Mouse (Mus musculus): ENCODE measurements around the gene Dnajc12.
"Not testable (repeated sequence)": the region's sequence is repeated elsewhere in the genome, so short reads cannot be mapped to it uniquely, and the experiment has no call there.

The Dnajc12 gene

DNA sequence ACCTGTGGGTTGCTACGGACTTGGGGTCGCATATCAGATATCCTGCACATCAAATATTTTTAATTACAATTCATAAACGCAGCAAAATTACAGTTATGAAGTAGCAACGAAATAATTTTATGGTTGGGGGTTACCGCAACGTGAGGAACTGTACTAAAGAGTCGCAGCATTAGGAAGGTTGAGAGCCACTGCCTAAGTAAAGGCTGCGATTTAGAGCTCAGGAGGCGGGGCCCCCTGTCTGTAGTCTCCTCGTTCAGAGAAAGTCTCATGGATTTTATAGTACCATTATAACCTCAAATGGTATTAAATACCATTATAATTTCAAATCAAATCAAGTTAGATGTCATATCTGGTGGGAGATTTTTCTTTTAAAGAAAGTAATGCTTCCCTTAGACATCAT is 4.7 kb downstream of the Dnajc12 start:
- DNase-seq: peak in 1 of 2 experiments; percentile 36

DNA sequence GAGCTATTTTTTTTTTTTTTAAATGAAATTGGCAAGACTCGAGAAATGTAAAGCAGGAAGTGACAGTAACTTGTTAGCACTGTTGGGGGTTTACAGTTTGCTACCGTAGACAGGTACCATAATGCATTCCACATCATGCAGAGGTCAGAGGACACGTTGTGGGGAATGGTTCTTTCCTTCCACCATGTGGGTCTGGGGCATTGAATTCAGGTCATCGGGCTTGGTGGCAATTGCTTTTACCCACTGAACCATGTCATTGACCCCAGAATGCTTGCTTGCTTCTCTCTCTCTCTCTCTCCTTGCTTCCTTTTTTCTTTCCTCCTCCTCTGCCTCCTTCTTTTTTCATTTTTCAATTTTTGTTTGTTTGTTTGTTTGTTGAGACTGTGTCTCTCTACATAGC is 6.7 kb downstream of the Dnajc12 start:
- no peak for DNase-seq

DNA sequence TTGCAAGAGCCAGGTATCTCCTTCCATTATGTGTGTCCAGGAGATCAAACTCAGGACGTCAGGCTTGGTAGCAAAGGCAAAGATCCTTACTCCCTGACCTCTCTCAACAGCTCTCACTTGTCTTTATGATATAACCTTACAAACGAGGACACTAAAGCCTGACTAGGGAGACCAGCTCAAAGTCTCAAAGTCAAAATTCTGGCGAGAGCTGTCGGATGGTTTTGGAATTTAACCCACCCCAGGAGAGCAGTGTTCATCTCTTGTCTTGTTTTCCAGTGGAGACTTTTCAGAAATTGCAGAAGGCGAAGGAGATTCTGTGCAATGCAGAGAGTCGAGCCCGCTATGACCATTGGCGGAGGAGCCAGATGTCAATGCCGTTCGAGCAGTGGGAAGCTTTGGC is 14.7 kb downstream of the Dnajc12 start:
- no peak for DNase-seq

DNA sequence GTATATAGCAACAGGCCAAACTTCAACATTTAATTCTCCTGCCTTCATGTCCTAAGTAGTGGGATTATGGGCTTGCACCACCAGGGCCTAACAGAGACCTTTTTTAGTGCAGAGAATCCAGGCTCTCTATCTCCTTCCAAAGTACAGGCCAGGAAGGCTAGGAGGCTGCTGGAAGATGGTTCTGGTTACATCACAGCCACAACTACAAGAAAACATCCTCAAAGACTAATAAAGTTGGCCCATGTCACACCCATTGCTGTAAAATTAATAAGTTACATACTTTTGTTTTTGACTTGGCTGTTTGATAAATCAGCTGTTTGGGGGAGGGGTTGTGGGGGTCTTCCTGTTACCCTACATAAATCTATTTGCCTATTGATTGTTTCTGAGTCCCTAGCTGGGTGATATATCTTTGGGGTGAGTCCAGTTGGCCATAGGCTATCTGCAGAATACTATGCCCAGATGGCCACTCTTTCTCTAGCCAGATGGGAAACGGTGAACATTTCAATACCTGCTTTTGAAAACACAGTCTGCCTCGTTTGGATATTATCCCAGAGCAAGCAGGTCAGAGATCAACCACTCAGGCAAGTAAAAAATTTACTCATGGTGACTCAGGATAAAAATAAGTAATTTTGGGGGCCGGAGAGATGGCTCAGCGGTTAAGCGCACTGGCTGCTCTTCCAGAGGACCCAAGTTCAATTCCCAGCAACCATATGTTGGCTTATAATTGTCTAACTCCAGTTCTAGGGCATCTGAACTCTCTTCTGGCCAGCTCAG is 20.7 kb downstream of the Dnajc12 start:
- peak; percentile 27 to 47 for DNase-seq

DNA sequence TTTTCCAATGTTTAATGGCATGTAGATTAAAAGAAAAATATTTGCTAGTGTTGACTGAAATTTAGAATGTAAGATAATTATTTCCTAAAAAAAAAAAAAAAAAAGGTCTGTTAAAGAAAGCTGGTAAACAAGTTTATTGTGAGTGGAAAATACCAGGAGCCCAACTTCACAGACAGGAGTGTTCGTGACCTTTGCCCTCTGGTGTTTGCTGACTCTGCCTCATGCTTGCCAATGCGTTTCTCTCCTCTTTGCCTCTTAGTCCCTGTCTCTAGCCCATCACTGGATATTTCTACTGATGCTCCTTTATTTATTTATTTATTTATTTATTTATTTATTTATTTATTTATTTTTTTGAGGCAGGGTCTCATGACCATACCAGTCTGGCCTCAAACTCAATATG is 21.4 kb downstream of the Dnajc12 start:
- no peak for DNase-seq

DNA sequence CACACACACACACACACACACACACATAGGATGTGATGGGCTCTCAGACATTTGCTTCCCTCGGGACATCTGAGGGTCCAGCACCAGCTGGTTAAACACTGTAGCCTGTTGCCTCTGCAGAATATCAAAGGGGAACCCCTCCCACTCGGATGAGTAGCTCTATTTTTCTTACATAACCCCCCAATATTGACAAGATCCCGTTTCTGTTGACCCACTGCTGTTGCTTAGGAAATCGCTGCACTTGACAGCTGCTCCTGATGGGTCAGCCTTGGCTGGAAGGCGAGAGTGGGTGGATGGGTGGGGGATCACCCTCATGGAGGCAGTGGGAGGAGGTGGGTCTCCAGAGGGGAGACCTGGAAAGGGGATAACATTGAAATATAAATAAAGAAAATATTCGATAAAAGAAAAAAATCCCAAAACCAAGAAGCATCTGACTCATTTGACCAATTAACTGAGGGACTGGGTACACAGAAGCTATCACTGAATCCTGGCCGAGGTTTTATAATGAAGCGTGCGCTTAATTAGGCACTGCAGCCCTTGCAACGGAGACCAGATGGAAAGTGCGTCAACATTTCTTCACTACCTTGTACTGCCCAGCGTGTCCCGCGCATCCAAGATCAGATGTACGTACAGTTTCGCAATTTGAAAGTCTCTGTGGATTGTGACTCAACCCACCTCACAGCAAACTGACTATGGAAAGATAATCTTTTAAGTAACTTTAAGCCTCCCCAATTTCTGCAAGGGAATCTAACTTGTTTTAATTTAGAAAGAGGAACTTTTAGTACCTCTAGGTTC is 28.1 kb downstream of the Dnajc12 start:
- no peak for DNase-seq

DNA sequence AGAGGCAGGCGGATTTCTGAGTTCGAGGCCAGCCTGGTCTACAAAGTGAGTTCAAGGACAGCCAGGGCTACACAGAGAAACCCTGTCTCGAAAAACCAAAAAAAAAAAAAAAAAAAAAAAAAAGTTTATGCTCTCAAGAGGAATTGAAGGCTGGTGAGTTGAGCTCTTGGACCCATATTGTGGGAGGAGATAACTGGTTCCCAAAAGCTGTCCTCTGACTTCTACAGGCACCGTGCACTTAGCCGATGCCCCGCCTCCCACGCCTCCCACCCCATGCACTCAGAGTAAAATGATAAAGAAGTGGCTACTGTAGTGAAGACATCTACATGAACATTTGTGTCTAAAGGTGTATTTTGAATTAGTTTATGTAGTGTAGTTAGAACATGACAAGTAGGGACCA is 29.4 kb downstream of the Dnajc12 start:
- not testable (repeated sequence) for DNase-seq

DNA sequence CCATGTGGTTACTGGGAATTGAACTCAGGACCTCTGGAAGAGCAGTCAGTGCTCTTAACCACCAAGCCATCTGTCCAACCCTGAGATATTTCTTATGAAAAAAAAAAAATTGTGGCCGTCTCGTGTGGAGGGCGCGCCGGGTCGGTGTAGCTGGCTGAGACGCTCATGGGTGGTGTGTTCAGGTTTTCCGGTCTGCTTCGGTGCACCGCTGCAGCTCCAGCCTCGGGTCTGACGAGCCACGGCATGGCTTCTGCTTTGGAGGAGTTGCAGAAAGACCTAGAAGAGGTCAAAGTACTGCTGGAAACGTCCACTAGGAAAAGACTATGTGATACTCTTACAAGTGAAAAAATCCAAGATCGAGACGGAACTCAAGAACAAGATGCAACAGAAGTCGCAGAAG is 30.5 kb downstream of the Dnajc12 start:
- no peak for DNase-seq

DNA sequence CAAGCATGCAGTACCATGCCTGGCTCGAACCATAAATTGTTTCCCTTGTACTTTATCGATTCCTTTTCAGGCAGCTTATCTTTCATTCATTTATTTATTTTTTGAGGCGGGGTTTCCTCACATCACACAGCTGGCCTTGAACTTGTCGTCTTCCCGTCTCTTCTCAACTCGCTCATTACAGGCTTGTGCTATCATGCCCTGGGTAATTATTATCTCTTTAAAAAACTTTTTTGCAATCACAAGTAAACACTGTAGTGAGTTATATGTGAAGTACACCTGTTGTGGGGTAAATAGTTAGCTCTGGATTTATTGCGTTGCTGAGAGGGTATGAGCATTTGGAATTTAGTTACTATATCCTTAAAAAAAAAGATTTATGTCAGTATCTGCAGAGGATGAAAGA is 33.0 kb downstream of the Dnajc12 start:
- DNase-seq: no peak

DNA sequence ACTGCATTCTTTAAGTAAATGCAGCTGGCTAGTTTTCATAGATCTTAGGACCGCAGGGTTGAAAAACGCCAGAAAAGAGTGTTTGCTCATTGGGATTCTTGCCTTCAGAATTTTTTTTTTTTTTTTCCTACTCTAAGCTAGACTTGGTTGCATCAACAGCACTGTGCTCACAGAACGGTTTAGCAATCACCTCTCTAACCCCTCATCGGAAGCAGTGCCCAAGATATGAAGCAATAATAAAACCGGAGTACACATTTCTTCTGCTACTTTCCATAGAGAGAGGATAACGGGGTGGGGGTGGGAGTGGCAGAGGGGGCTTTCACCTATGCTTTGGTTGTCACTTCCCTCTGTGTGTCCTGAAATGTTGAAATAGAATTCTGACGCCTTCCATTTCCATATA is 33.6 kb downstream of the Dnajc12 start:
- no peak for DNase-seq

DNA sequence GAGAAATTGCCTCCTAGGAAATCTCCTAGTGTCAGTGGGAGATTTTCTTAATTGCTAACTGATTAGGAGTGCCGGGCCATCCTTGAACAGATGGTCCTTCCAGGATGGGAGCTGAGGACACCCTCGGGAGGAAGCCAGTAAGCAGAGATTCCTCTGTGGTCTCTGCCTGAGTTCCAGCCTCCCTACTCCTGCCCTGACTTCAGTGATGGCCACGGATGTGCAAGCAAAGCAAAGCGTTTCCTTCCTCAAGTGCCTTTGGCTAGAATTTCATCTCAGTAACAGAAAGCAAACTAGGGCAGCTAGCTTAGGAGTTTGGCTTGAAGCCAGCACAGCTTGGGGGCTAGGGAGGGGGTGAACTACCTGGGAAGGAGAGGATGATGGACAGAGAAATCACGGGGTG is 34.8 kb downstream of the Dnajc12 start:
- no peak for DNase-seq

DNA sequence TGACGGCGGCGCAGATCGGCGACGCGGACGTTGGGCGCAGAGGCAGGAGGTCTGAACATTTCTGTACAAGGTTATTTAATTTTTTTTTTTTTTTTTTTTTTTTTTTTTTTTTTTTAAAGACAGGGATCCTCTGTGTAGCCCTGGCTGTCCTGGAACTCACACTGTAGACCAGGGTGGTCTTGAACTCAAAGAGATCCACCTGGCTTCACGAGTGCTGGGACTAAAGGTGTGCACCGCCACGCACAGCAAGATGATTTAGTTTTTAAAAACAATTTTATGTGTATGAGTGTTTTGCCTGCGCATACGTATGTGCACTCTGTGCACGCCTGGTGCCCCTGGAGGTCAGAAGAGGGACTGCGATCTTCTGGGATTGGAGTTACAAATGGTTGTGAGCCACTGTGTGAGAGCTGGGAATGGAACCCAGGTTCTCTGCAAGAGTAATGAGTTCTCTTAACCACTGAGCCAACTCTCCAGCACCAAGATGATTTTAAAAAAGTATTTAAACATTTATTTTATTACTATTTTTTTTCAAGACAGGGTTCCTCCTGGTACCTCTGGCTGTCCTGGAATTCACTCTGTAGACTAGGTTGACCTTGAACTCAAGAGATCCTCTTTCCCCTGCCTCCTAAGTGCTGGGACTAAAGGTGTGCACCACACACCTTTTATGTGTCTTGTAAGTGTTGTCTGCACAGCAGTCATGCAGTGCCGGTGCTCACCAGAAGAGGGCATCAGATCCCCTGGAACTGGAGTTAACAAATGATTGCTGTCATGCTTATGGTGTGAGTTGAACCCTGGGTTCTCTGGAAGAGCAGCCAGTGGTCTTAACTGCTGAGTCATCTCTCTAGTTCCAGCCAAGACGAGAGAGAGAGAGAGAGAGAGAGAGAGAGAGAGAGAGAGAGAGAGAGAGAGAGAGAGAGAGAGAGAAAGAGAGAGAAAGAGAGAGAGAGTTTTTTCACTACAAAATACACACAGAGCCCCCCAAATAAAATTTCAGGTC is 39.8 kb downstream of the Dnajc12 start, which contains the start of gene Gm7075:
Gene Gm7075 (minus strand): TSS at position 51 of the 997 bp plus-strand sequence.
- DNase-seq: peak; percentile 30 to 55

DNA sequence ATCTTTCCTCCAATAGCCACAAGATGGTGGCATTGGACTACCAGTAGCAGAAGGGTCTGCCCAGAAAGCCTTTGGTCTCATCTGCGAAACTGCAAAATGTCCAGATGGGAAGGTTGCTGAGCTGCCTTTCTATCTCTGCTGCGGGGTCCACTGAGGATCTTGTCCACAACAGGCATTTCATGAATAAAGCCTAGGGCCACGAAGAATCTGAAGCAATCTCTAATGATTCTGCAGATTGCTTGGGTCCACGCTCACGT is 40.4 kb downstream of the Dnajc12 start:
- DNase-seq: no peak

DNA sequence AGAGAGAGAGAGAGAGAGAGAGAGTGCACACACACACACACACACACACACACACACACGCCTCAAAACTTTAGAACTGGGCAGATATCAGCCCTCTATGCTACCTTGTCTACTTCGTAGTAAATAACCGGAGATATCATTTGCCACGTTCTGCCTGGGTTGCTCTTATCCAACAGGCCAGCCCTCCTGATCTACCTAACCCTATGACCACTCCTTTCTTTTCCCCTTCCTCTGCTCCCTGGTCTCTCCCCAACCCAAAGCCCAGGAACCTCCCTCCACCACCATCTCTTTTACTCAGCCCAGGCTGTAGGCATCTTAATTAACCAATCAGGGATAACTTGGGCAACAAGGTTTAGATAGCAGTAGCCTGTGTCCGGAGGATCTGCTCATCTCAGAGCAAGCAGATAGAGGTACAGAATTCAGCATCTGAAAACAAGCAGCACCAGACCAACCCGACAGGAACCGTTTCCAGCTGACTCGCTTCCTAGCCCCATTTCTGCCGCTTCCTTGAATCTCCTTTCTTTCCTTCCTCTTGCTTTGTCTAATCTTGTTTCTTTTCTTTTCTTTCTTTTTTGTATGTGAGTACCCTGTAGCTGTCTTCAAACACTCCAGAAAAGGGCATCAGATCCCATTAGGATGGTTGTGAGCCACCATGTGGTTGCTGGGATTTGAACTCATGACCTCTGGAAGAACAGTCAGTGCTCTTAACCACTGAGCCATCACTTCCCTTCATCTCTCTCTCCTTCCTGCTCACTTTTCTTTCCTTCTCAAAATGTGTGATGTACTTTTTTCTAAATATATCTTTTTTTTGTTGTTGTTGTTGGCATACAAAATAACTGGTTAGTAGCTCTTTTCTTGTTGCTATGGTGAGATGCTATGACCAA is 41.6 kb downstream of the Dnajc12 start:
- DNase-seq: no peak

DNA sequence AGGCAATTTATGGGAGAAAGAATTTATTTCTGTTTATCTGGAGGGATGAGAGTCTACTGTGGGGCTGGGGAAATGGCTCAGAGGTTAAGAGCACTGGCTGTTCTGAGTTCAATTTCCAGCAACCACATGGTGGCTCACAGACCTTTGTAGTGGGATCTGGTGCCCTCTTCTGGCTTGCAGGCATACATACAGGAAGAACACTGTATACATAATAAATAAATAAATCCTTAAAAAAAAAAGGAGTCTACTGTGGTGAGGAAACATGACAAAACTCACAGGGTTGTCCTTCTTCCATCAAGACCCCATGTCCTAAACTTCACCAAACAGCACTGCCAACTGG is 42.2 kb downstream of the Dnajc12 start:
- DNase-seq: peak; percentile 34 to 61

DNA sequence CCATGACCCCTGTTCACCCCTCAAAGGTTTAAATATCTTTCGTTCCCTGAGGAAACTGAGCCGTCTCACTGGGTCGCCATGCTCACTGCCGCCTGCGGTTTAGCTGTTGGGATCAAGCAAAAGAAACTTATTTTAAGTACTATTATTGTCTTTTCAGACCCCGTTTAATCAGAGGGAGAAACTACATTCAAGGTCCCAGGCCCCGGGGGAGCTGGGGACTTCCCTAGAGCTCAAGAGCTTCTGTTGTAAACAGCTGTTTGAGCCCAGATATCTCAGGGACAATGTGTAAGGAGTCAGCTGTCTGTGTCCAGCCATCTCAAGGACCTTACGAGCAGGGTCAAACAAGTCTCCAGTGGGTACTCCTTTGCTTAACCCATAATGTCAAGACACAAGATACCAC is 44.9 kb downstream of the Dnajc12 start:
- no peak for DNase-seq

DNA sequence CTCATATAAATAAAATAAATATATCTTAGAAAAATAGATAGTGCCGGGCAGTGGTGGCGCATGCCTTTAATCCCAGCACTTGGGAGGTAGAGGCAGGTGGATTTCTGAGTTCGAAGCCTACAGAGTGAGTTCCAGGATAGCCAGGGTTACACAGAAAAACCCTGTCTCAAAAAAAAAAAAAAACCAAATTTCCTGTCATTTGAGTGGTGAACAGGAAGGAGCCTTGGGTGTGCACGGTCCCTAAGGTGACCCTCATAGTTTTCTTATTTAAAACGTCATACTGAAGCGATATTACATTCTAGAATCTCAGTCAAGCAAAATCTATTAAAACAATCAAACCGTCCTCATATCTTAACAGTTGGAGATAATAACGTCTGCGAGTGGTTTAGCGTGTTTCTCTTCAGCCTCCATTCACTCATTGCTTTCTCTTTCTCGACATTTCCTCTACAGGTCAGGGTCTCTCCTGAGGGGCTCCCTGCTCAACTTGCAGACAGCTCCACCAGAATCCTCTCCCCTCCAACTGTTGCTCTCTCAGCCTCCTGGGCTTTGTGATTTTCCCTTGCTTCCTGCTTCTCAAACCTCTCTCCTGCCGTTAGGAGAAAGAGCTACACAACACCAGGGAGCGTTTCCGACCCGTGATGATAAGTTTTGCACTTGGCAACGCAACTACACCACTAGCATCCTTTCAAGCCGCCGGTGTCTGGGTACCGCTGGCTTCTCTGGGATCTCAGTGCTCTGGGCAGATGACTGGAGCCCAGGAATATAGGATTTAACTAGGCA is 46.2 kb downstream of the Dnajc12 start:
- DNase-seq: peak; percentile 39 to 49

DNA sequence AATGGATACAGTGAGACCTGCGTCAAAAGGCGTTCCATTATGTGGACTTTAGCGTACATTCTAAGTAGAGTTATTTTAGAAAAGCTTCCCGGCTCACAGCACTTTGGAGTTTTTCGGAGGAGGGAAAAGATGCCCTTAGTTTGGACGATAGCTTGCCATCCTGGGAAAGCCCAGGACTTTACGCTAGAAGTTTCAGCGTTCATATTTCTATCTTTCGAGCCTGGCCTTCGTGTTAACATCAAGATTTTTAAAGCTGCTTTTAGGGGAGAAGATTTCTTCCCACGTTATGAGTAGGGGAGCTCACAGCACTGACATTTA is 46.7 kb downstream of the Dnajc12 start:
- no peak for DNase-seq

DNA sequence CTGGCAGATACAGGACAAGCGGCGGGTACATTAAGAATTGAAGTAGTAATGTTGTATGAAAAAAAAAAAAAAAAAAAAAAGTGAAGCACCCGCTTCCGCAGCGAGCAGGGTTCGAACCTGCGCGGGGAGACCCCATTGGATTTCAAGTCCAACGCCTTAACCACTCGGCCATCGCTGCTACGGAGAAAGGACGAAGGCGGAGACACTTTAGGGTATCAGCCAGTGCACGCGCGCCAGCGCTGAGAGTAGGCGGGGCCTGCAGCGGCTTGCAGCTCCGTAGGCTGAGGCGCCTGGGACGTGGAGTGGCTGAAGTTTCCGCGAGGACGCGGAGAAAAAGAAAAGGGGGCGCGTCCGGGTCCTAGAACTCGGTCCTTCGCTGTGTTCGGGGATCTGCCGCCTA is 47.1 kb downstream of the Dnajc12 start:
- DNase-seq: peak; percentile 98 to 100

DNA sequence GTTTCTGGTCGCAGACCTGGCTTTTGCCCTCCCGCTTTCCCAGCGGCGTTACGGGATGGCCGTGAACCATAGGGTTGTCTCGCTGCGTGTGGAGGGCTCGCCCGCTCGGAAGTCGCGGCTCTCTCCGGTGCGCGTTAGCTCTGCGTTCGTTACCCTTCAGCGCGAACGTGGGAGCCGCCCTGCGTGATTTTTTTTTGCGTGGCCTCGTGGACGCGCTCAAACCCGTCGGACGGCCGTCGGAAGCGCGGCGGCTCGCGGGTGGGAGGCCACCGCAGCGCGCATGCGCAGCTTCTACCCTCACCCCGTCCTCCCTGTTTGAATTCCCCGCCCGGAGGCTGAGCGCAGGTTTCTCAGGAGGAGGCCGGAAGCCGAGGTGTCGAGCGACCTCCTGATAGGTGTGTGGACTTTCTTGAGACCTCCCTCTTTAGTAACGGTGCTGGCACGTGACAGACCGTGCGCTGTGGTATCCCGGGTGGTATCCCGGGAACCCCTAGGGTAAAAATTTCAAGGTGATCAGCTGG is 47.6 kb downstream of the Dnajc12 start, which contains the start of gene Ctnna3:
Gene Ctnna3 (plus strand): TSS at position 314 of the 521 bp plus-strand sequence.
- DNase-seq: peak; percentile 90 to 92

DNA sequence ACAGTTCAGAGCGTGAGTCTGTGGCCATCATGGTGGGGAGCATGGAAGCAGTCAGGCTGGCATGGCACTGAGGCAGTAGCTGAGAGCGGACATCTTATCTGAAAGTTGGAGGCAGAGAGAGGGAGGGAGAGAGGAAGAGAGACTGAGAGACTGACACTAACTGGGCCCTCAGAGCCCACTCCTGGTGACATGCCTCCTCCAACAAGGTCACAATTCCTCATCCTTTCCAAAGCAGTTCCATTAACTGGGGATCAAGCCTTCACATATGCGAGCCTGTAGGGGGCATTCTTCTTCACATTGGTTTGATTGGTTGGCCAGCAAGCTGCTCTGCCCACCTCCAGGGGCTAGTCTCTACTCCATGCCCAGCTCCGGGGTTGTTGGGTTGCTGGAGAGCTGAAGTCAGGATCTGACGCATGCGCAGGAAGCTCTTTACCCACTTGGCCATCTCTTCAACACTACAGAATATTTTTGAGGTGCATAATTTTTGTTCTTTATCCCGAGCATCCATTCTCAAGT is 49.0 kb downstream of the Dnajc12 start:
- DNase-seq: no peak

All from cerebellum, postnatal 25 days (tissue).